Mouse (Mus musculus) cerebral cortex, adult 2 months (tissue): ENCODE measurements around the gene Gm498.

ENCODE experiments used
- WGBS: fragments of 180-500 bp; shearing (Covaris S2); methylation state at CpG from one replicate; pipeline ENCODE4 v1.1.7; 2018; 5-methylcytosine and 5-hydroxymethylcytosine counted together

Gm498 gene

DNA sequence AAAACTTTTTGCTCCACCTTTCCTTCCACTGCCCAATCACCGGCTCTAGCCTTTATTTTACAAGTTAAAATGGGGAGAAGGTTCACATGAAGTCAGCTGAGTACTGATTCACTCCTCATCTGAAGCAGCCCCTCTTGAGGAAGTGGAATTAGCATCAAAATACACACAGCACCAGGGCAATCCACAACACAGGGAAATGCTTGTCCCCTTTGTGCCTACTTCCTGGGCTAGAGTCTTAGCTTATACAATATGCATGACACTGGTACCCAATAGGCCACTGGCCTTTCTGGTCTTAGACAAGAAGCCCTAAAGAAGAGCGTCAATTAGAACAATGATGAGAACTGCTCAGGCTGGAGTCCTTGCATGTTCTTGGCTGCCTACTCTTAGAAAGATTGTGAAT lies 25.7 kb downstream of the Gm498 start:
- WGBS = 55% methylated on average over 2 of the region's 2 CpGs

DNA sequence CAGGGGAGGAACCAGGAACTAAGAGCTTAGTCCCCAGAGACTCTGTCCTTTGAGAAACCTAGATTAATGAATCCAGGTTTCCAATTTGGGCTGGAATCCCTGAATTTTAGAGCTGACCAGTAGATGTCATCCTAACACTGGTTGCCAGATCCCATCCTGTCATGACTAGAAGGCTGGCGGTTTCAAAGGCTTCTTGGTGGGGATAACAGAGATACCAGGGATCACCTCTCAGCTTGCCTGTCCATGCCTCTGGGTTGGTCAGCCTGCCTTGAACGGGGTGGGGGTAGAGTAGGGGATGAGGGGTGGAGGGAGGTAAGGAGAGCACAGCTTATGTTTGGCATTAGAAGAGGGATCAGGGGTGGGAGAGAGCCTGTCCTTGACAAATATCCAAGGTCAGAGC lies 34.0 kb downstream of the Gm498 start:
- WGBS = 10% methylated on average over 2 of the region's 2 CpGs

DNA sequence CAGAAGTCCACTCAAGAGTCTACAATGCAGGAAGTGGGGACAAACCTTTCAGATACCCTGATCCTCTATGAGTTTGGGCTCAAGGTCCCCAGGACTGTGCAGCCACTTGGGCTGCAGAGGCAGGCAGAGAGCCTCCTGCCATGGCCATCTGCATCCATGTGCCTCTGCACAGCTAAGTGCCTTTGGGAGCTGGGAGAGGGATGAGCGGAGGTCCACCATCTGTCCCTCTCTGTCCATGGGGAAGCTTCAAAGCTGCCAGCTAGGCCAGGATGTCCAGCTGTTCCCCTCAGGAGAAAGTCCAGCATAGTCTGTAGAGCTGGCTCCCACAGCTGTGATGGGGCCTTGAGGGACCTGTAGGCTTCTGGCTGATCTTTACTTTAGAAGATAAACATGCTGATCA lies 38.5 kb downstream of the Gm498 start:
- 82% methylated on average over 1 of the region's 1 CpGs for WGBS

DNA sequence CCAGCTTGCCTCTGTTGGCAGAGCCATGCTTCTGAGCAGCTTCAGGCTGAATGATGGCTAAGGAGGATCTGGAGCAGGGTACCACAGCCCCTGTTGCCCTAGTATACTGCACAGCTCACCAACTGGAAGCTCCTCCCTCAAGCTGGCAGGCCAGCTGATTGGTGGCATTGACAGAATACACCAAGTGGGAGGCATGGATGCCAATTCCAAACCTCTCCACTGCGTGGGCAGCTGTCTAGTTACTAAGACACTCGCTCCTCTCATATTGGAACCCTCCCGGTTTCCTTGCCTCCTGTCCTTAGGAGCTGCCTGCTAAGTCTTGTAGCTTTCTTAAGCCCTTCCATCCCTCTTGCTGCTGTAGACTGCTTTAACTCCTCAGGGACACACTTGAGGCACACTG lies 39.0 kb downstream of the Gm498 start:
- 35% methylated on average over 3 of the region's 3 CpGs for WGBS

DNA sequence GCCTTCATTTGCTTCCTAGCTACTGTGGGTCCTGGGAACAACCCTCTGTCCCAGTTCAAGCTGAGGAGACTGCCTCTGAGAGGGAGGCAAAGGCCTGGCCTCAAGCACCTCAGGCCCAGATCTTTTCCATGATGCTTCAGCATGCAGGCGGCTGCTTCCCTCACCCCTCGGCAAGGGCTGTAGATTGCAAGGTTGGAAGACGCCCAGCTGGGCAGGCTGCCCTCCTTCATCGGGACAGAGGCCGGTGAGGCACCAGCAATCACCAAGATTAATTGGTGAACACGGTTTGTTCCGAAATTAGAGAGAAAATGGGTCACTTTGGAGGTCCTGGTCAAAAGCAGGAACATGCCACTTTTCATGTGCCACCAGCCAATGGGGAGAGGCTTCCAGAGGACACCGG lies 47.0 kb downstream of the Gm498 start:
- WGBS = 77% methylated on average over 8 of the region's 8 CpGs

DNA sequence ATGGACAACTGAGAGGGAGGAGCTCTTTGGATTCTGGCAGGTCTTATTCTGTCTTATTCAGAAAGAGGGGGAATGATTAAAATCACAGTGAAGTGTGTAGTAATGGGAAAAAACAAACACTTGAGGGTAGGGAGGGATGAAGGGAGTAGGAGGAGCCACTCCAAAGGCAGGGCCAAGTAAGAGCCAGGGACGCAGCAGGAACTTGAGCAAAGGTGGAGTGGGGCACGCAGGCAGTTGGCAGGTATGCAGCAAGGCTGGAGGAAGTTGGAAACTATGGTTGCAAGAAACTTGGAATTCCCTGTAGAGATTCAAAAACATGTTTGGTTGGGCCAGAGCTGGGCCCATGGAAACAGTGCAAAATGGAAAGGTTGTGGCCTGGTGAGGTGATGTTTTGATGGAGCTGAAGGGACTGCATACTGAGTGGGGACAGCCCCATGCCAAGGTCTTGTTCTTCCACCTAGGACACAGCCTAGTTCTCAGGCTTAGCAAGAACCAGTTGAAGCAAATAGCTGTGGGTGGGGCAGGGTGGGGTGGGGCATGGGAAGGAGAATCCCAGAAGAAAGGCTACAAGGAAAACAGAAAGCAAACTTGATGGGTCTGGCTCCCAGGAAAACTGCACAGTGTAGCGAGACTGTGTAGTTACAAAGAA lies 52.5 kb downstream of the Gm498 start:
- WGBS = 73% methylated on average over 3 of the region's 3 CpGs

DNA sequence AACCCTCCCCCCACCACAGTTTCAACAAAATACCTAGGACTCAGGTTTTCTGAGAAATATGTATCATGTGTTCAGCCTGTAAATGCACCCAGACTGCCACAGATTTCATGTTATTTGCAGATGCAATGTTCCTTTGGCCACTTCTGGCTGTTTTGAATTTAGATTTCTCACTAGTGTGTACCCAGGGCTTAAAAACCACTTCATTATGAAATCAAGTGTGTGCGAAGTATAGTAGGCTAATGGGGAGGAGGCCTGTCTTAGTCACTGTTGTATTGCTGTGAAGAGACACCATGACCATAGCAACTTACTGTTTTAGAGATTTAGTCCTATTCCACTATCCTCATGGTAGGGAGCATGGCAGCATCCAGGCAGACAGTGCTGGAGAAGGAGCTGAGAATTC lies 63.3 kb downstream of the Gm498 start:
- WGBS = 96% methylated on average over 1 of the region's 1 CpGs

DNA sequence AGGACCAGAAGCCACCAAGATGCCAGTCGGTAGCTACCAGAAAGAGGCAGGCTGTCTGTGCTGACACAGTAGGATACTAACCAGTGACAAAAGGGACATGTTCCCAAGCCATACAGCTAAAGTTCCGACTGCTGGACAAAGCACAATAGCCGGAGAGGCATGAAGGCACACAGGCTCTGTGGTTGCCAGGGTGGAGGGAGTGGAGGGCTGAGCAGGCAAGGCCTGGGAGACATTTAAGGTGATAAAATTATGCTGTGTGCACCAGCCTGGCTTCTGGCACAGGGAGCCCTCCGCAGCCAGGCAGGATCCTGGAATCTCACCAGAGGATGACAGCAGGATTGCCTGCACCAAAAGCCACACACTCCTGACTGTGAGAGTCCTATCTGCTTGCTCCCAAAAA lies 72.0 kb downstream of the Gm498 start:
- 36% methylated on average over 4 of the region's 4 CpGs for WGBS

DNA sequence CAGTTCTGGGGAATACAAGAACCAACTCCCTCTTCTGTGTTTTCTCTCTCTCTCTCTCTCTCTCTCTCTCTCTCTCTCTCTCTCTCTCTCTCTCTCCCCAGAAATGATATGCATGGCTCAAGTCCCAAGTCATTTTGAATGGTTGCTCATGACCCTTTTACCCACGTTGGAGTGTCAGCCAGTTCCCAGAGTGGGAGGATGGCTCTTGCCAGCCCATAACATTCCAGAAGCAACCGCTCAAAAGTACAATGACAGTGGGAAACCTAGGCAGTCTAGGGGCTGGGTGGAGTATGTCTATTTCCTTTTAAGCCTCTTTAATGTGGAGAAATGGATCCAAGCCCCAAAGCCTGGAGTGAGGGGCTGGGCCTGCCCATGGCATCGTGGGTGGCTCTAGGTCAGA lies 72.8 kb downstream of the Gm498 start:
- 59% methylated on average over 3 of the region's 3 CpGs for WGBS

DNA sequence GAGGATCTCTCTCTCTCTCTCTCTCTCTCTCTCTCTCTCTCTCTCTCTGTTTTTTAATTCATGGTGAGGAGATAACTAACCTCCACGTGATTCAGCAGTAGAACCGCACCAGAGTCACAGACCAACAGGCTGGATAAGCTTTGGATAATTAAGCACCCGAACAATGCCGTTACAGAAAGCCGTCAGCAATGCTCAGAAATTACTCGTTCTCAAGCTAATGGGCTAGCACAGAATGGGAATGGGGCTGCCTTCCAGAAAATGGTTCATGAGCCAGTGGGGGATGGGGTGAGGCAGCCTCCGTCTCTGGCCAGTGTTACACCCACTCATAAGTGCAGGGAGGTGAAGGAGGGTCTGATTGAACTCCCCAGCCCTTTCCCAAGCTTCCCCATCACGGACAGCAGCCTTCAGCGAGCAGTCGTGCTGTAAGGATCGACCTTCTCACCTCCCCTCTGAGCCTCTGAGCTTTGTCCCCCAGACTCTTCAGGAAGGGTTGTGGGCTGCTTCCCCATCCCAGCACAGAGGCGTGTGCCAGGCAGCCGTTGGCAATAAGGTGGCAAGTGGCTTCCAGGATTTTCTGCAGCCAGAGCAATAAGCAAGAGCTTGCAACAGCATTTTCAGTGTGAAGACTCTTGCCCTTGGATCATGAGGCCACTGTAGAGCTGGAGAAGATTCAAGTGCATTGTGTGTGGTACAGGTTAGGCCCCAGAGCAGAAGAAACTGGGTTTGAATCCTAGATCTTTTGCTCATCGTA lies 76.5 kb downstream of the Gm498 start:
- WGBS = 60% methylated on average over 14 of the region's 14 CpGs

DNA sequence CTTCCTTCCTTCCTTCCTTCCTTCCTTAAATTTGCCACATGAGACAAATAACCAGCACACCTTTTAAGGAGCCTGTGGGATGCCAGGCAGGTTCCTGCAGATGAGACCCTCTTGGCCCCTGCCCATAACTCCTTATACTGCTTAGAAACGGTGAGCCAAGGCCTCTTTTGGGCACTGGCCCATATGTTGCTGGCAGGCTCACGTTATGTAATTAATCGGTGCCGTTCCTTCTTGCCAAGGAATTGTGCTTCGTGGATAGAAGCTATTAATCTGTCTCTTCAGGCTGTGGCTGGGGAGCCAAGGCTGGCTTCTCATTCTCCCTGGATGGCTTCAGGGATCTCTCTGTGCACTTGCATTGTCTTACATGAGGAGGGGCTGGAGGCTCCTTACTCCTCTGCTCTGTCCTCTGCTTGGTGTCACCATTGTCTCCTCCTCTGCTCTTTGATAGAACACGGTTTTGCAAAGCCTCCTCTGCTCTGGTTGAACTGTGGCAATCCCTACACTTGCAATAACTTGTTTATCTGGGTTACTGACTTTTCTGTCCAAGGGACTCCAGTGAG lies 77.9 kb downstream of the Gm498 start:
- 29% methylated on average over 6 of the region's 6 CpGs for WGBS
